Mouse (Mus musculus) forebrain, postnatal 0 days (tissue): ENCODE data around the gene Hectd2. TPM values are rescaled to one million over a fixed set of nuclear protein-coding genes. Genes with fewer than 3 reads are reported as not detected.

Source experiments
- ATAC-seq: fragments of 200-750 bp; cut with Nextera tagmentation; 2 replicates; pipeline ENCODE4 v1.8.0; 2017; ENCODE audit warnings: mild to moderate bottlenecking, moderate library complexity
- DNase-seq: peaks from one replicate; pipeline ENCODE4 v3.0.0-alpha.2; 2015
- H3K27ac ChIP-seq: fragments of 300-500 bp; sonication (generic); 2 replicates; pipeline ENCODE4 v1.5.1; 2014; ENCODE audit warnings: low read depth, mild to moderate bottlenecking, antibody characterized with exemption, low read length, moderate library complexity, mixed read lengths
- H3K27me3 ChIP-seq: fragments of 300-500 bp; sonication (generic); 2 replicates; pipeline ENCODE4 v1.6.1; 2014; ENCODE audit warnings: mild to moderate bottlenecking, low read length, mixed read lengths; ENCODE audit not compliant: insufficient read depth
- H3K36me3 ChIP-seq: fragments of 300-500 bp; sonication (generic); 2 replicates; pipeline ENCODE4 v1.6.1; 2014; ENCODE audit warnings: mild to moderate bottlenecking, moderate library complexity; ENCODE audit not compliant: insufficient read depth
- H3K4me1 ChIP-seq: fragments of 300-500 bp; sonication (generic); 2 replicates; pipeline ENCODE4 v1.6.1; 2014; ENCODE audit warnings: antibody characterized with exemption; ENCODE audit not compliant: insufficient read depth
- H3K4me2 ChIP-seq: fragments of 300-500 bp; sonication (generic); 2 replicates; pipeline ENCODE4 v1.6.1; 2014; ENCODE audit warnings: low read depth, mild to moderate bottlenecking, moderate library complexity
- H3K4me3 ChIP-seq: fragments of 300-500 bp; sonication (generic); 2 replicates; pipeline ENCODE4 v1.5.1; 2014; ENCODE audit warnings: low read depth, low read length, mixed read lengths
- H3K9ac ChIP-seq: fragments of 300-500 bp; sonication (generic); 2 replicates; pipeline ENCODE4 v1.6.1; 2014; ENCODE audit warnings: mild to moderate bottlenecking
- H3K9me3 ChIP-seq: fragments of 300-500 bp; sonication (generic); 2 replicates; pipeline ENCODE4 v1.6.1; 2016; ENCODE audit warnings: low read length
- CTCF ChIP-seq: sonication (generic); IDR thresholded peaks from 2 replicates; pipeline ENCODE4 v1.5.1; 2016; ENCODE audit warnings: antibody characterized with exemption, control low read depth, low read depth
- WGBS: fragments of 180-500 bp; shearing (Covaris S2); extraction: QIAGEN DNeasy Blood & Tissue Kit; methylation state at CpG from one replicate; pipeline ENCODE4 v1.1.7; 2014; 5-methylcytosine and 5-hydroxymethylcytosine counted together
- polyA plus RNA-seq: library from polyadenylated mRNA; unstranded; fragments of >200 nt; fragmentation: Nextera tagmentation; extraction: Ambion mirVana; gene quantifications from 2 replicates; pipeline ENCODE4 v1.2.1, GENCODE M21; 2015
- total RNA-seq: library from RNA; depleted of rRNA; stranded (reverse); fragments of >200 nt; gene quantifications from 2 replicates; pipeline ENCODE4 v1.2.3, GENCODE M21; 2014; rRNA removed

Gene Hectd2
- total RNA-seq = 28.6 and 32.9 TPM in 2 replicates
- 6.1 and 6.7 TPM in 2 replicates for polyA plus RNA-seq

- no peaks in the 10 kb centered on the region for H3K36me3 ChIP-seq
- H3K27ac ChIP-seq = peak within 1 kb of the TSS; percentile 91
- H3K9ac ChIP-seq = peak within 1 kb of the TSS; percentile 92
- H3K4me1 ChIP-seq = peaks cover 4% of the 10 kb centered on the region; the same call in 1 of the 2 replicates
- peak; percentile 76 for DNase-seq
- peak within 1 kb of the TSS; percentile 73 for H3K4me2 ChIP-seq
- H3K9me3 ChIP-seq = no peaks in the 10 kb centered on the region
- peak within 1 kb of the TSS; percentile 94 for H3K4me3 ChIP-seq
- H3K27me3 ChIP-seq = no peaks in the 10 kb centered on the region
- under 1% methylated on average over 69 of the region's 92 CpGs for WGBS
- no peak; the same call in 1 of the 2 replicates for TF ChIP-seq CTCF
- ATAC-seq = peak; percentile 84
These were observed at the start of gene Hectd2 for GRCm38 (mm10) chr19:36554046-36554784. Hectd2 (plus strand) TSS chr19:36554639.

DNA sequence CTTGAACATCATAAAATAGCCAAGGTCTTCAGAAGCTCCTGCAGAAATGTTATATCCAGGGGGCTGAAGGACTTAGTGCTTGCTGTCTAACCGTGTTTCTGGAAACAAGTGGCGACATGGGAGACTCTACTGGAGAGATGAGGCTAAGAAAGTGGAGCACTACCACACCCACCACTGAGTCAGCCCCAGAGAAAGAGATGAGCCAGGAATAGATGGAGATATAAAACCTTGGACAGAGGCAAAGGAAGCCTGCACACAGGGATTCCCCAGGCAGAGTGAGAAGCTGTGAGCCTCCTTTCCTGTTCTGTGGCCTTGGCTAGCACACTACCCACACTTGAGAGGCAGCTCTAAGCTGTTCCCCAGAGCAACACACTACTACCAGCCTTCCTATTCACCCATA is 49.7 kb upstream of the Hectd2 start:
- H3K9me3 ChIP-seq = no peaks in the 10 kb centered on the region
- H3K4me2 ChIP-seq = no peak overlapping the region
- H3K4me3 ChIP-seq = no peak overlapping the region
- no peak for TF ChIP-seq CTCF
- WGBS = 91% methylated on average over 2 of the region's 2 CpGs
- DNase-seq (no peak), ATAC-seq (no peak)
- no peaks in the 10 kb centered on the region for H3K36me3 ChIP-seq
- H3K4me1 ChIP-seq = no peaks in the 10 kb centered on the region
- H3K27ac ChIP-seq = no peak overlapping the region
- H3K9ac ChIP-seq = no peak overlapping the region
- H3K27me3 ChIP-seq = no peaks in the 10 kb centered on the region

DNA sequence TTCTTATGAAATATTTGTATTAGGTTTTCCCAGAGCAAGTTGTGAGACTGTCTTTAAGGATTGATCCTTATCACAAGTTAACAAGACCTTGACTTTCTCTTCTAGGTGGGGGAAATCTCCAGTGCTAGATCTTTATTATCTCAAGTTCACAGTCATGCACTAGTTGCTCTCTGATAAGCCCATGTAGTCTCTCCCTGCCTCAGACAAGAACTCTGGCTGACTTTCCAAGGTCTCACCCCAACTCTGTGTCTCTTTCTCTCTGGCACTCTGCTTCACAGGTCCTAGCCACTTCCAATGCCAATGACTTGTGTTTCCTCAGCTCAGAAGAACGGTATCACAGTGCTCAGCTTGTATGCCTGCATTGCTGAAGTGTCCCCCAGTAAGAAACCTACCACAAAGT is 43.1 kb upstream of the Hectd2 start:
- Histone ChIP-seq H3K4me2 (no peak overlapping the region), H3K27me3 (no peaks in the 10 kb centered on the region), H3K36me3 (no peaks in the 10 kb centered on the region), H3K9ac (no peak overlapping the region), H3K4me3 (no peak overlapping the region), H3K9me3 (no peaks in the 10 kb centered on the region), H3K4me1 (no peaks in the 10 kb centered on the region), H3K27ac (no peak overlapping the region)
- 91% methylated on average over 1 of the region's 1 CpGs for WGBS
- no peak for ATAC-seq
- no peak for DNase-seq
- TF ChIP-seq CTCF = no peak

- H3K36me3 ChIP-seq = no peaks in the 10 kb centered on the region
- no peaks in the 10 kb centered on the region for H3K4me1 ChIP-seq
- H3K27ac ChIP-seq = peak overlapping the region; percentile 29; the same call in 1 of the 2 replicates
- H3K4me3 ChIP-seq = no peak overlapping the region
- H3K4me2 ChIP-seq = no peak overlapping the region
- DNase-seq (no peak), ATAC-seq (no peak)
- 27% methylated on average over 2 of the region's 2 CpGs for WGBS
- TF ChIP-seq CTCF = no peak
- H3K9ac ChIP-seq = no peak overlapping the region
- no peaks in the 10 kb centered on the region for H3K9me3 ChIP-seq
- no peaks in the 10 kb centered on the region for H3K27me3 ChIP-seq
These were observed 36.0 kb upstream of the Hectd2 start for GRCm38 (mm10) chr19:36518461-36518860.

GRCm38 (mm10) chr19:36521568-36521967 is 32.9 kb upstream of the Hectd2 start:
- Histone ChIP-seq H3K27ac (no peak overlapping the region), H3K9ac (no peak overlapping the region), H3K4me2 (no peak overlapping the region), H3K27me3 (no peaks in the 10 kb centered on the region), H3K4me1 (no peaks in the 10 kb centered on the region), H3K36me3 (no peaks in the 10 kb centered on the region), H3K9me3 (no peaks in the 10 kb centered on the region), H3K4me3 (no peak overlapping the region)
- 97% methylated on average over 2 of the region's 2 CpGs for WGBS
- no peak for TF ChIP-seq CTCF
- no peak for ATAC-seq
- no peak for DNase-seq

DNA sequence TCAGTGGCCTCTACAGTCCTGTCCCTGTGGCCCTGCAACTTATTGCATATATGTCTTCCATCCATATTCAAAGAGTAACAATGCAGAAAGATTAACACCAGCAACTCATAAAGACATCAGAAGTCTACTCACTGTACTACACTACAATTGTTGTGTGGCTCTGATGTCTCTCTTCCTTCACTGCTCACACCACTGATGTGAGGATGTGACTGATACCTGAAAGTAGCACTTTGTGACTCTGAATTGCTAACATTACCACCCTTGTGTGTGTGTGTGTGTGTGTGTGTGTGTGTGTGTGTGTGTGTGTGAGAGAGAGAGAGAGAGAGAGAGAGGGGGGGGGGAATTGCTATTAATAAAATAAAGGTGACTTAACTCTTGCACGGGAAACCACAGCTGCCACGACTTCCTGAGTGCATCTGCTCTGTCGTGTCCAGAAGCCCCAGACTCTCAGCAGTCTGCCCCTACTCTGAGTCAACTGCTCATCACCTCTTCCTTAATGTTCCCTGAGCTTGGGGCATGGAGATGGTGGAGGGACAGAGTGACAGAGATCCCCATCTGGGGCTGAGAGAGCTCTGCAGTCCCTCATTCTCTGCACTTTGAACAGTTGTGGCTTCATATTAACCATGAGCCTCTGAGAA is 31.8 kb upstream of the Hectd2 start:
- no peak for TF ChIP-seq CTCF
- ATAC-seq (no peak), DNase-seq (no peak)
- Histone ChIP-seq H3K4me1 (no peaks in the 10 kb centered on the region), H3K4me3 (no peak overlapping the region), H3K36me3 (no peaks in the 10 kb centered on the region), H3K4me2 (no peak overlapping the region), H3K9me3 (no peaks in the 10 kb centered on the region), H3K27me3 (no peaks in the 10 kb centered on the region), H3K9ac (no peak overlapping the region), H3K27ac (no peak overlapping the region)
- 78% methylated on average over 3 of the region's 3 CpGs for WGBS

DNA sequence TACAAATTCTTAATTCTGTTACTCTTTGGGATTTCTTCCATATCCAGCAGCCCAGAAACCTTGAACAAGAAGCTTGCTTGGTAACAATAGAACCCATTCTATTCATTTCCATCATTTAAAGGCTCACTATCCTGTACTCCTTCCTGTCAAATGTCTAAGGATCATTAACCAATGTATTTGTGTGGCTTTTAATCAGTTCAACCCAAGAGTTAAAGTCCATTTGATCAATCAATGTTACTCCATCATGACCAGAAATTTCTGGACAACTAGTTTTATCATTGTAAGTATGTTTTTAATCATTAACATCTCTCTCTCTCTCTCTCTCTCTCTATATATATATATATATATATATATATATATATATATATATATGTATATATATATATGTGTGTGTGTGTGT is 29.4 kb upstream of the Hectd2 start:
- Histone ChIP-seq H3K9me3 (no peaks in the 10 kb centered on the region), H3K4me2 (no peak overlapping the region), H3K27me3 (no peaks in the 10 kb centered on the region), H3K4me3 (no peak overlapping the region), H3K9ac (no peak overlapping the region), H3K36me3 (no peaks in the 10 kb centered on the region), H3K4me1 (no peaks in the 10 kb centered on the region), H3K27ac (no peak overlapping the region)
- ATAC-seq = no peak
- TF ChIP-seq CTCF = no peak
- DNase-seq = no peak
